Mouse (Mus musculus) Patski (cell line): ENCODE measurements around the gene Gm17387. TPM values are rescaled to one million over a fixed set of nuclear protein-coding genes. Genes with fewer than 3 reads are reported as not detected.

ENCODE experiments used
- ATAC-seq: fragments of 100-300 bp; one replicate; pipeline ENCODE4 v1.8.0; 2021
- CTCF ChIA-PET: fragments of 350-600 bp; sonication (Branson Sonifier 250); formaldehyde crosslinking; loops from one replicate; lab custom pipeline; 2022; ENCODE audit warnings: inconsistent platforms; lab: Charles Lee
- POLR2A ChIA-PET: fragments of 350-600 bp; sonication (Branson Sonifier 250); formaldehyde crosslinking; loops from one replicate; lab custom pipeline; 2022; ENCODE audit warnings: antibody characterized with exemption, inconsistent platforms; lab: Charles Lee
- DNase-seq: peaks from one replicate; pipeline ENCODE4 v3.0.0-alpha.2; 2011; ENCODE audit warnings: low read depth, low spot score
- H3K27me3 ChIP-seq: fragments of 371-371 bp; one replicate; pipeline ENCODE4 v1.5.1; 2021
- CTCF ChIP-seq: fragments of 100-300 bp; IDR thresholded peaks from one replicate; pipeline ENCODE4 v1.5.1; 2021
- in situ Hi-C: fragments of 300-500 bp; cut with MboI; formaldehyde crosslinking; loops from 3 replicates; pipeline ENCODE4 v1.11.1; 2018; ENCODE audit warnings: low pct_unique_long_range_greater_than_20kb, mixed read lengths
- polyA plus RNA-seq: library from polyadenylated mRNA; unstranded; gene quantifications from one replicate; pipeline ENCODE4 v1.2.3, GENCODE M21; 2021

The Gm17387 gene
- polyA plus RNA-seq, 1 experiment from 2014 or later = not detected

DNA sequence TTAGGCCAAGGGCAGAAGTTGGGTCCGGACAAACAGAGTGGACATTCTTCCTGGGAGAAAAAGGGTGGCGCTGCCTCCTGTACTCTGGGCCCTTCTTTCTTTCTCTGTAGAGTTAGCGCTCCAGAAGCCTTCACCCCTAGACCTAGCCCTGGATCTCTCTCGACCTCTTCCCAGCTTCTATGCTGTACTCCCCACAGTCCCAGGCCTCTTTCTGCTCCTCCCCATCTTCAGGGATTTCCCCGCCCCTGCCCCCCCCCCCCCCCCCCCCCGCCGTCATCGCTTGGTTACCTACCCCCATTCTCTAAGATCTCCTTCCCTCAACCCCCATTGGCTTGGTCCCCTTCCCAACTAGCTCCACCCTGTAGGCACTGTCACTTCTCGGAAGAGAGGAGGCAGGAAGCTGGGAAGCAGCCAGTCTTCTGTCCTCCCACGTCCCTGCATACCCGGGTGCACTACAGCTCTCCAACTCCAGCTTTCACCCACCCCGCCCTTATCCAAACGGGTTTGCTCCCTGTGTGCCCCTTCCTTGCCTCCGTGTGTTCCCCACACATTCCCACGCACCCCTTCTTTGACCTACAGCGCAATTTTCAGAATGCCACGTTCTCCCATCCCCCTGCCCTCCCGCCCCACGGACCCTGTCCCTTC lies 18.8 kb downstream of the Gm17387 start:
- POLR2A ChIA-PET = interaction anchor here (1.4 to 1.5 kb wide), 2 partner anchors 39 to 90 kb away, joined by 4 read pairs; no protein-coding TSS in a partner anchor
- TF ChIP-seq CTCF = no peak
- DNase-seq = no peak
- ATAC-seq = peak; percentile 65
- H3K27me3 ChIP-seq = no peaks in the 10 kb centered on the region
- CTCF ChIA-PET = interaction anchor here (0.7 to 3.5 kb wide), 10 partner anchors 8 to 139 kb away, joined by 3 to 37 read pairs (median 3); no protein-coding TSS in a partner anchor
- in situ Hi-C loops = loop anchor here (5.0 kb wide), 1 partner anchor 35 kb away; the partner anchor contains the start of gene Ifitm3

DNA sequence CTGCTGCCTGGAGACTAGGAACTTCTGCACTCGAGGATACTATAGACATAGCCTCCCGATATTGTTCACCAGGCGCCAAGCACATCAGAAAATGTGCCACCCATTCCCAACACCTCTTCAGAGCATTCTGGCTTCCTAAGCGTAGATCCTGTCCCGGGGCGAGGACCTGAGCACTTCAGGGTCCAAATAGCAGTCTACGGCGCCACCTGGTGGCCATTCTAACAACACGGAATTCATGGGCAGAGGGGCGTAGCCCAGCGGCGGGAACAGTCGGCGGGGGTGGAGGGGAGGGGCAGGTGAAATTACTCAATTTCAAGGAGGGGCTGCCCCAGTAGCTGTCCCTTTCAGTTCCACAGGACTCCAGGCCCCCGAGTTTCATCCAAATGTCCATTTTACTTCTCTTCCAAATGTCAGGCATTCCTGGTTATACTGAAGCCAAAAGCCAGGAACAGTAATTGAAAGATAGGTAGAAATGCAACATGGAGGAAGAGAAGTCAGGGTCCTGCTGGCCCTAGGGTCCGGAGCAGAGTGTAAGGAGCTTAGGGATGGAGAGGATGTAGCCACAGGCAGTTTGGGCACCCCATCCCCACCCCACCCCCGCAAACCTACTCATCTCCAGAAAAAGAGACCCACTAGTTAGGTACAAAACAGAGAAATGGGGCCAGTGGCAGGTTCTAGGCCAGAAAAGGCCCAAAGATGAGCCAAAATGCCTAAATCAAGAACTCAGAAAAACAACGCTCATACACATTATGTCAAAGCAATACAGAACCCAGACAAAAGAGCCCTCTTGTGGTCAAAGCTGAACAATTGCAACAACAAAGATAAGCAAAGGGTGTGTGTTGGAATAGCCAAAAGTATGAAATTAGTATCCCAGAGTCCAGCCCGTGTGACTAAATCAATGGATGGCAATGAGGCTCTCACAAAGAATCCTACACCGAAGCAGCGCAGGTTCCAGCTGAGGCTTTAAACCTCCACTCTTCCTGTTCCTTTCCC lies 19.6 kb downstream of the Gm17387 start:
- CTCF ChIA-PET = interaction anchor here (0.7 to 3.5 kb wide), 22 partner anchors 9 to 139 kb away, joined by 3 to 37 read pairs (median 4); partner anchors contain the start of genes B4galnt4, Ifitm2 and Pgghg
- POLR2A ChIA-PET = interaction anchor here (0.6 to 1.5 kb wide), 5 partner anchors 12 to 145 kb away, joined by 3 to 4 read pairs (median 4); no protein-coding TSS in a partner anchor
- ATAC-seq = peak; percentile 82
- TF ChIP-seq CTCF = peak; percentile 86
- no peaks in the 10 kb centered on the region for H3K27me3 ChIP-seq
- no peak for DNase-seq
- in situ Hi-C loops = loop anchor here (5.0 kb wide), 1 partner anchor 36 kb away; the partner anchor contains the start of gene Ifitm3

DNA sequence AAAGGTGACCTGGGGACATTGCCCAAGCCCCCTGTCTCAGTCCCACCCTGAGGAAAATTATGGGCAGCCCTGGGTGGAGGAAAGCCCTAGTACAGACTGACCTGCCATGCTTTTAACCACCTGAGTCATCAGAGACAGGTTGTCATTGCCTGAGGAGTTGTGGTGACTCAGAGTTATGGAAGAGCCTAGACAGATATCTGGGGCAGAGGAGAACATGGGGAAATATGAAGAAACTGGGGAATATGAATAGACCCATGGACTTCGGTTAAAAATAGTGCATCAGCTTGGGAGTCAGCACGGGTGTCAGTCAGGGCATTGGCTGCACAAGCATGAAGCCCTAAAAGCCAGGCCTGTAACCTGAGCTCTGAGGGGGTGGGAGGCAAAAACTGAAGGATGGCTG lies 20.4 kb downstream of the Gm17387 start:
- ChIA-PET CTCF (interaction anchor here (0.9 to 3.5 kb wide), 15 partner anchors 11 to 140 kb away, joined by 3 to 37 read pairs (median 5); partner anchors contain the start of genes B4galnt4, Ifitm2 and Pgghg), POLR2A (interaction anchor here (0.6 to 1.5 kb wide), 3 partner anchors 11 to 144 kb away, joined by 3 to 4 read pairs (median 4); no protein-coding TSS in a partner anchor)
- DNase-seq = no peak
- no peaks in the 10 kb centered on the region for H3K27me3 ChIP-seq
- in situ Hi-C loops = loop anchor here (5.0 kb wide), 1 partner anchor 37 kb away; the partner anchor contains the start of gene Ifitm3
- TF ChIP-seq CTCF = no peak
- ATAC-seq = no peak

DNA sequence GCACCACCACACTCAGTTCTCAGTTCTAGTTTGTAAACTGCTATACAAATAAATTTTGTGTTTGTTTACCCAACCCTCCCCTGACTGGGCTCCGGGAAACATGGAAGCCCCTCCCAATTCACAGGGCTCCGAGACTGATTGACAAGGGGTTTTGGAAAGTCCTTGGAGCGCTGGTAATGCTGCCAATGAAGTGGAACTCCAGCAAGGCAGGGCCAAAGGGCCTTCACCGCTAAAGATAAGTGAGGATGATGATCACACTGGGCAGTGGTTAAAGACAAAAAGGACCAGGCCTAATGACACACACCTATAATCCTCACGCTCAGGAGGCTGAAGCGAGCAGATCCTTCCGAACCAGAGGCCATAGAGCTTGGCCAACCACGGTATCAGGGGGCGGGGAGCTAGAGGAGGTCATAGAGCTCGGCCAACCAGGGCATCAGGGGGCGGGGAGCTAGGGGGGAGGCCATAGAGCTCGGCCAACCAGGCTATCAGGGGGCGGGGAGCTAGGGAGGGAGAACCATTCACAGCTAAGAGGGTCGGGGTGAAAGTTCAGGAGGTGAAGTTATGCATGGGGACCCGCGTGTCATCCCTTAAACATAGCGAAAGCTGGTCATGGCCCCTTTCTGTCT lies 22.2 kb downstream of the Gm17387 start:
- in situ Hi-C loops = loop anchor here (5.0 to 10.0 kb wide), 2 partner anchors 94 to 124 kb away; partner anchors contain the start of genes Gm45717, Ifitm2 and Rnh1
- ATAC-seq (no peak), DNase-seq (no peak)
- H3K27me3 ChIP-seq = no peaks in the 10 kb centered on the region
- no peak for TF ChIP-seq CTCF
- ChIA-PET CTCF (interaction anchor here (1.4 to 4.7 kb wide), 2 partner anchors 92 to 125 kb away, joined by 4 to 19 read pairs; no protein-coding TSS in a partner anchor), POLR2A (no interaction called here)

DNA sequence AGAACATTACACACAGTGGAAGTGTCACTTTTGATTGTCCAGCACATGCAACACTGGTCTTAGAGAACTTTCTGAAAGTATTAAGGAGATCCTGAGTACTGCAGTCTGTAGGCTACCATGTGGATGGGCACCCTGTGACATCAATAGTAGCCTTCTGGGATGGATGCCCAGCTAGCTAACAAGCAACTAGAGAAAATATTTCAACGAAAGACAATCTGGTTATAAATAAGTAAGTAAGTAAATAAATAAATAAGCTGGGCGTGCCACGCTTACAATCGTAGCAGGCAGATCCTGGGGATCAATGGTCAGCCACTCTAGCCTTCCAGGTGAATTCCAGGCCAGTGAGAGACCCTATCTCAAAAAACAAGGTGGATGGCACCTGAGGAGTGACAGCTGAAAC lies 23.1 kb downstream of the Gm17387 start:
- ChIA-PET POLR2A (no interaction called here), CTCF (interaction anchor here (1.4 to 4.7 kb wide), 2 partner anchors 93 to 125 kb away, joined by 4 to 19 read pairs; no protein-coding TSS in a partner anchor)
- in situ Hi-C loops = loop anchor here (5.0 to 10.0 kb wide), 2 partner anchors 95 to 123 kb away; partner anchors contain the start of genes Gm45717, Ifitm2 and Rnh1
- H3K27me3 ChIP-seq = no peaks in the 10 kb centered on the region
- TF ChIP-seq CTCF = no peak
- no peak for ATAC-seq
- DNase-seq = no peak

DNA sequence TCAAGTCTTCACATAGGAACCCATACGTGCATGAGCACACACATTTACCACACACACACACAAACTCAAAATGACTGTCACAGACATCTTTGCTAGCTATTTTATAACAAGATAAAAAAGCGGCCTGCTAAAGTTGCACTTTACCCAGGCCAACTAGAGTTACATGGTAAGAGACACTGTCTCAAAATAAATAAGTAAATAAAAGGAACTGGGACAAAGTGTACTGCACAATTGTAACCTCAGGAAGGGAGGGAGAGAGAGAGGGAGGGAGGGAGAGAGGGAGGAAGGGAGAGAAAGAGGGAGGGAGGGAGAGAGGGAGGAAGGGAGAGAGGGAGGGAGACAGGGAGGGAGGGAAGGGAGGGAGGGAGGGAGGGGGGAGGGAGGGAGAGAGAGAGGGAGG lies 23.5 kb downstream of the Gm17387 start:
- ATAC-seq = no peak
- ChIA-PET POLR2A (no interaction called here), CTCF (interaction anchor here (1.4 to 4.7 kb wide), 2 partner anchors 93 to 124 kb away, joined by 4 to 19 read pairs; no protein-coding TSS in a partner anchor)
- DNase-seq = no peak
- H3K27me3 ChIP-seq = no peaks in the 10 kb centered on the region
- no peak for TF ChIP-seq CTCF
- in situ Hi-C loops = loop anchor here (5.0 to 10.0 kb wide), 2 partner anchors 95 to 122 kb away; partner anchors contain the start of genes Gm45717, Ifitm2 and Rnh1

DNA sequence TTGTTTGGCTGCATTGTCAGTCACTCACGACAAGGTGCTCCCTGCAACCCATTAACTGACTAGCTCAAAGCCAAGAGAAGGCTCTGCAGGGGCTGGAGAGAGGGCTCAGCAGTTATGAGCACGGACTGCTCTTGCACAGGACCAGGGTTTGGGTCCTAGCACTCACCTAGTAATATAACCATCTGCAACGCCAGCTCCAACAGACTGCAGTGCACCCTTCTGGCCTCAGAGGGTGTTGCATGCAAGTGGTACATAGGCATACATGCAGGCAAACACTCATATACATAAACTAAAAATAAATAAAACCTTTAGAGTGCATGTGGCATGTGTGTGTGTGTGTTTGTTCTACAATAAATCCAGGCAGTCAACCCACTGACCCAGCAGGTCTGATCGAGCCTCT lies 26.9 kb downstream of the Gm17387 start:
- no peaks in the 10 kb centered on the region for H3K27me3 ChIP-seq
- TF ChIP-seq CTCF = no peak
- ATAC-seq (no peak), DNase-seq (no peak)
- in situ Hi-C loops = loop anchor here (5.0 to 10.0 kb wide), 2 partner anchors 119 to 213 kb away; partner anchors contain the start of gene Rnh1
- POLR2A ChIA-PET = no interaction called here
- CTCF ChIA-PET = interaction anchor here (1.3 kb wide), 1 partner anchor 120 kb away, joined by 3 read pairs; no protein-coding TSS in a partner anchor

DNA sequence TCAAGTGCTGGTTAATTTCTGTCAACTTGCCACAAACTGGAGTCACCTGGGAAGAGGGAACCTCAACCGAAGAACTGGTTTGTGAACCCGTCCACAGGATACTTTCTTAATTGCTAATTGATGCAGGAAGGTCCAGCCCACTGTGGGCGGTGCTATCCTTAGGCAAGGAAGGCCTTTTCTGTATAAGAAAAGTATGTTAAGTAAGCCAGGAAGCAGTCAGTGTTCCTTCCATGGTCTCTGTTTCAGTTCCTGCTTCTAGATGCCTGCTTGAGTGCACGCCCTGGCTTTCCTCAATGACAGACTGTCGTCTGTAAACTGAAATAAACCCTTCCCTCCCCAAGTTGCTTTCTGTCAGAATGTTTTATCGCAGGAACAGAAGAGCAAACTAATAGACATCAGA lies 28.0 kb downstream of the Gm17387 start:
- no peak for ATAC-seq
- CTCF ChIA-PET = no interaction called here
- H3K27me3 ChIP-seq = no peaks in the 10 kb centered on the region
- in situ Hi-C loops = loop anchor here (5.0 to 10.0 kb wide), 2 partner anchors 118 to 215 kb away; partner anchors contain the start of gene Rnh1
- DNase-seq = no peak
- no peak for TF ChIP-seq CTCF
- POLR2A ChIA-PET = no interaction called here

DNA sequence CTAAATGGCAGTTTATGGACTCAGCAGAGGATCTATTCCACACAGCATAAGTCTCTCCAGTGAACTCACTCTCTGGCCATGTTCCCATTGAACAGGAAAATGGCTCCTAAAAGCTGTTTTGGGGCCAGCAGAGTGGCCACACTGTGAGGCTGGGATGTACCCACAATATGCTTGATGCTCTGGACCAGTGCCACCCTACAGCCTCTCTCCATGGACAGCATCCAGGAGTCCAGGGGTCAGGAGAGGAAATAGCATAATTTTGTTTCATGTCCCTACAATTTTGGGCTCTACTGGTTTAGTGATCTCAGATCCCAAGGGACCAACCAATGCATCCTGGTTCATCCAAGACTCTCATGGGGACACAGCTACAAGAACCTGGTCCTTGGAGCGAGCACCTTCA lies 28.6 kb downstream of the Gm17387 start:
- CTCF ChIA-PET = no interaction called here
- no peak for ATAC-seq

More for the DNA sequence above, 28.6 kb downstream of the Gm17387 start:
- POLR2A ChIA-PET = no interaction called here
- in situ Hi-C loops = loop anchor here (5.0 to 10.0 kb wide), 2 partner anchors 117 to 215 kb away; partner anchors contain the start of gene Rnh1
- no peaks in the 10 kb centered on the region for H3K27me3 ChIP-seq
- TF ChIP-seq CTCF = no peak
- DNase-seq = no peak
